Mouse (Mus musculus): ENCODE results near the gene Mthfsd. TPM values are rescaled to one million over a fixed set of nuclear protein-coding genes. Genes with fewer than 3 reads are reported as not detected.

Mthfsd gene
- polyA plus RNA-seq, 1 experiment: 73.6 TPM

GRCm38 (mm10) chr8:121093496-121093895 lies 14.7 kb downstream of the Mthfsd start:
- Histone ChIP-seq H3K27me3 (ENCODE audit: control insufficient read depth, insufficient read depth, low read length) (peaks cover 3% of the 10 kb centered on the region; the same call in 1 of the 2 replicates), H3K4me3 (ENCODE audit: control insufficient read depth, low read depth, low read length) (peak overlapping the region; percentile 30; the same call in 1 of the 2 replicates), H3K27ac (ENCODE audit: control insufficient read depth, insufficient read depth, low read depth, low read length) (no peak overlapping the region), H3K36me3 (ENCODE audit: control insufficient read depth, insufficient read depth, low read length) (no peaks in the 10 kb centered on the region), H3K4me1 (ENCODE audit: control insufficient read depth, insufficient read depth, low read length) (peaks cover 16% of the 10 kb centered on the region)
- TF ChIP-seq POLR2A (IDR thresholded peaks at IDR 0.05; ENCODE audit: control insufficient read depth, low read depth, low read length): no peak
- no peak for TF ChIP-seq CTCF (IDR thresholded peaks at IDR 0.05; ENCODE audit: control insufficient read depth, insufficient read depth, insufficient replicate concordance, low read depth, low read length)

- no peak overlapping the region for H3K27ac ChIP-seq (ENCODE audit: control insufficient read depth, insufficient read depth, low read depth, low read length)
- peak overlapping the region; percentile 37 for H3K4me3 ChIP-seq (ENCODE audit: control insufficient read depth, low read depth, low read length)
- H3K4me1 ChIP-seq (ENCODE audit: control insufficient read depth, insufficient read depth, low read length): peaks cover 16% of the 10 kb centered on the region
- H3K27me3 ChIP-seq (ENCODE audit: control insufficient read depth, insufficient read depth, low read length): peaks cover 3% of the 10 kb centered on the region; the same call in 1 of the 2 replicates
- H3K36me3 ChIP-seq (ENCODE audit: control insufficient read depth, insufficient read depth, low read length): no peaks in the 10 kb centered on the region
- peak; percentile 87; the same call in 1 of the 2 replicates for TF ChIP-seq CTCF (IDR thresholded peaks at IDR 0.05; ENCODE audit: control insufficient read depth, insufficient read depth, insufficient replicate concordance, low read depth, low read length)
- TF ChIP-seq POLR2A (IDR thresholded peaks at IDR 0.05; ENCODE audit: control insufficient read depth, low read depth, low read length): no peak
Observed at GRCm38 (mm10) chr8:121092627-121093026, 15.6 kb downstream of the Mthfsd start.

- Histone ChIP-seq H3K4me1 (ENCODE audit: control insufficient read depth, insufficient read depth, low read length) (peaks cover 16% of the 10 kb centered on the region), H3K4me3 (ENCODE audit: control insufficient read depth, low read depth, low read length) (0 out of 2 replicates have a peak overlapping the region, but pooled peaks have one; percentile 19), H3K36me3 (ENCODE audit: control insufficient read depth, insufficient read depth, low read length) (no peaks in the 10 kb centered on the region), H3K27me3 (ENCODE audit: control insufficient read depth, insufficient read depth, low read length) (peaks cover 3% of the 10 kb centered on the region; the same call in 1 of the 2 replicates), H3K27ac (ENCODE audit: control insufficient read depth, insufficient read depth, low read depth, low read length) (no peak overlapping the region)
- TF ChIP-seq CTCF (IDR thresholded peaks at IDR 0.05; ENCODE audit: control insufficient read depth, insufficient read depth, insufficient replicate concordance, low read depth, low read length): no peak
- TF ChIP-seq POLR2A (IDR thresholded peaks at IDR 0.05; ENCODE audit: control insufficient read depth, low read depth, low read length): no peak
Observed at GRCm38 (mm10) chr8:121092141-121092540, 16.1 kb downstream of the Mthfsd start.

GRCm38 (mm10) chr8:121090716-121091115 lies 17.5 kb downstream of the Mthfsd start:
- H3K36me3 ChIP-seq (ENCODE audit: control insufficient read depth, insufficient read depth, low read length): no peaks in the 10 kb centered on the region
- peaks cover 3% of the 10 kb centered on the region; the same call in 1 of the 2 replicates for H3K27me3 ChIP-seq (ENCODE audit: control insufficient read depth, insufficient read depth, low read length)
- peaks cover 16% of the 10 kb centered on the region for H3K4me1 ChIP-seq (ENCODE audit: control insufficient read depth, insufficient read depth, low read length)
- H3K27ac ChIP-seq (ENCODE audit: control insufficient read depth, insufficient read depth, low read depth, low read length): no peak overlapping the region
- no peak overlapping the region for H3K4me3 ChIP-seq (ENCODE audit: control insufficient read depth, low read depth, low read length)
- no peak for TF ChIP-seq POLR2A (IDR thresholded peaks at IDR 0.05; ENCODE audit: control insufficient read depth, low read depth, low read length)
- TF ChIP-seq CTCF (IDR thresholded peaks at IDR 0.05; ENCODE audit: control insufficient read depth, insufficient read depth, insufficient replicate concordance, low read depth, low read length): no peak

GRCm38 (mm10) chr8:121089631-121090380 lies 18.4 kb downstream of the Mthfsd start:
- no peak overlapping the region for H3K4me3 ChIP-seq (ENCODE audit: control insufficient read depth, low read depth, low read length)
- peaks cover 16% of the 10 kb centered on the region for H3K4me1 ChIP-seq (ENCODE audit: control insufficient read depth, insufficient read depth, low read length)
- no peak overlapping the region for H3K27ac ChIP-seq (ENCODE audit: control insufficient read depth, insufficient read depth, low read depth, low read length)
- peaks cover 3% of the 10 kb centered on the region; the same call in 1 of the 2 replicates for H3K27me3 ChIP-seq (ENCODE audit: control insufficient read depth, insufficient read depth, low read length)
- H3K36me3 ChIP-seq (ENCODE audit: control insufficient read depth, insufficient read depth, low read length): no peaks in the 10 kb centered on the region
- TF ChIP-seq POLR2A (IDR thresholded peaks at IDR 0.05; ENCODE audit: control insufficient read depth, low read depth, low read length) (no peak), CTCF (IDR thresholded peaks at IDR 0.05; ENCODE audit: control insufficient read depth, insufficient read depth, insufficient replicate concordance, low read depth, low read length) (no peak)

GRCm38 (mm10) chr8:121088871-121089630 lies 19.1 kb downstream of the Mthfsd start:
- Histone ChIP-seq H3K27ac (ENCODE audit: control insufficient read depth, insufficient read depth, low read depth, low read length) (no peak overlapping the region), H3K36me3 (ENCODE audit: control insufficient read depth, insufficient read depth, low read length) (no peaks in the 10 kb centered on the region), H3K4me3 (ENCODE audit: control insufficient read depth, low read depth, low read length) (no peak overlapping the region), H3K4me1 (ENCODE audit: control insufficient read depth, insufficient read depth, low read length) (peaks cover 20% of the 10 kb centered on the region), H3K27me3 (ENCODE audit: control insufficient read depth, insufficient read depth, low read length) (peaks cover 3% of the 10 kb centered on the region; the same call in 1 of the 2 replicates)
- no peak for TF ChIP-seq CTCF (IDR thresholded peaks at IDR 0.05; ENCODE audit: control insufficient read depth, insufficient read depth, insufficient replicate concordance, low read depth, low read length)
- TF ChIP-seq POLR2A (IDR thresholded peaks at IDR 0.05; ENCODE audit: control insufficient read depth, low read depth, low read length): no peak

- no peak for TF ChIP-seq POLR2A (IDR thresholded peaks at IDR 0.05; ENCODE audit: control insufficient read depth, low read depth, low read length)
- TF ChIP-seq CTCF (IDR thresholded peaks at IDR 0.05; ENCODE audit: control insufficient read depth, insufficient read depth, insufficient replicate concordance, low read depth, low read length): no peak
- no peaks in the 10 kb centered on the region for H3K36me3 ChIP-seq (ENCODE audit: control insufficient read depth, insufficient read depth, low read length)
- H3K27ac ChIP-seq (ENCODE audit: control insufficient read depth, insufficient read depth, low read depth, low read length): no peak overlapping the region
- H3K27me3 ChIP-seq (ENCODE audit: control insufficient read depth, insufficient read depth, low read length): peaks cover 3% of the 10 kb centered on the region; the same call in 1 of the 2 replicates
- peaks cover 16% of the 10 kb centered on the region for H3K4me1 ChIP-seq (ENCODE audit: control insufficient read depth, insufficient read depth, low read length)
- H3K4me3 ChIP-seq (ENCODE audit: control insufficient read depth, low read depth, low read length): no peak overlapping the region
Observed at GRCm38 (mm10) chr8:121088281-121088680, 19.9 kb downstream of the Mthfsd start.
